Mouse (Mus musculus) monocyte, adult 5-6 weeks (primary cell): ENCODE measurements around the gene Marveld1. TPM values are rescaled to one million over a fixed set of nuclear protein-coding genes. Genes with fewer than 3 reads are reported as not detected.

Experiments
- ATAC-seq: fragments of 153-309, 156-312 bp; replicated peaks from 2 replicates; pipeline ENCODE4 v1.8.0; 2017; ENCODE audit warnings: mild to moderate bottlenecking; ENCODE audit not compliant: low TSS enrichment, insufficient number of reproducible peaks, severe bottlenecking, poor library complexity, low FRiP score
- total RNA-seq: library from RNA; stranded (forward); fragments of 200-1000, 200-491, 200-594 nt; gene quantifications from 3 replicates; pipeline ENCODE4 v1.2.3, GENCODE M21; 2017

The Marveld1 gene
- total RNA-seq, 1 experiment from 2014 or later, result 7.2 TPM

DNA sequence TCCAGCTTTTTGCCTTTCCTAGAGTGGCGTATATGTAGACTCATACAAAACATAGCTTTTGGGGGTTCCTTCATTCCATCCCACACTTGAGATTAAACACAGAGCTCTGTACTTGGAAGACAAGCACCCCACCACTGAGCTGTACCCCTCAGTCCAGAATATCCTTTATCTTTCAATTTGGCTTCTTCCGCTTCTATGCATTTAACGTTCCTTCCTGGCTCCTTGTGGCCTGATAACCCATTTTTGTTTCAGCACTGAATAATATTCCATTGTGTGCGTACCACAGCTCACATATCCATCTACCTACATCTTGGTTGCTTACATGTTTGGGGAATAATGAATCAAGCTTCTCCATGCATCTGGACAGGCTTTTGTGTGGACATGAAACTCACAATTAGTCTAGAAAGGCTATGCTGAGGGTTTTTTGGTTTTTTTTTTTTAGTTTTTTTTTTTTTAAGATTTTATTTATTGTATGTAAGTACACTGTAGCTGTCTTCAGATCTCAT is 10.0 kb upstream of the Marveld1 start:
- ATAC-seq, result no peak

DNA sequence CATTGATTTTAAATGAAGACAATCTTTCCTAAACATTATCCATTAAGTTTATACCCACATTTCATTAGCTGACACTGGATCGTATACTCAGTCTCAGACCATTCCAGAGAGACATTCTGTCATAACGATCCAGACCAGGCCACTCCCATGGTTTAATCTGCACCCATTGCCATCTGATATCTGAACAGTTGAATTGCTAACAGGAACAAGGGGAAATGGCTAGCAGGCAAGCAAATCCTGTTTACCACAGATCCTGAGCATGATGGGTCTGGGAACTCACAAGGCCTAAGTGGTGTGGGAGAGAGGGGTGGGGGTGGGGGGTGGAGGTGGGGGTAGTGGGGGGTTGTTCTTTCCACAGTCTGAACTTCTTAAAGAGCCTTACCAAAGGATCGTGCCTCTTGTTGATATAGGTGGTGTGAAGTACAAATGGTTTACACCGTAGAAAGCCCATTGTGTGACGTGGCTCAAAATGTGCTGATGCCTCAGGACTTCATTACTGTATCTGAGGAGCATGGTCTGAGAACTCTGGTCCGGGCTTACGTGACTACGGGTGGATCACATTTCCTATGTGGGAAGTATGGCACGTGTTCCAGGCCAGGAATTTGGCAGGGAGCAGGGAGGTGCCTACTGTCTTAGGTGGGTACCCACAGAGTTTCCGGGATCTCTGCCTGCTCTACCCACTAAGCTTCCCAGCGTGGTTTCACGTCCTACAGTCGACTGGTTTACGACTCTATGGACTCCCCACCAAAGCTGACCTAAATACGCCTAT is 8.5 kb upstream of the Marveld1 start:
- no peak for ATAC-seq

DNA sequence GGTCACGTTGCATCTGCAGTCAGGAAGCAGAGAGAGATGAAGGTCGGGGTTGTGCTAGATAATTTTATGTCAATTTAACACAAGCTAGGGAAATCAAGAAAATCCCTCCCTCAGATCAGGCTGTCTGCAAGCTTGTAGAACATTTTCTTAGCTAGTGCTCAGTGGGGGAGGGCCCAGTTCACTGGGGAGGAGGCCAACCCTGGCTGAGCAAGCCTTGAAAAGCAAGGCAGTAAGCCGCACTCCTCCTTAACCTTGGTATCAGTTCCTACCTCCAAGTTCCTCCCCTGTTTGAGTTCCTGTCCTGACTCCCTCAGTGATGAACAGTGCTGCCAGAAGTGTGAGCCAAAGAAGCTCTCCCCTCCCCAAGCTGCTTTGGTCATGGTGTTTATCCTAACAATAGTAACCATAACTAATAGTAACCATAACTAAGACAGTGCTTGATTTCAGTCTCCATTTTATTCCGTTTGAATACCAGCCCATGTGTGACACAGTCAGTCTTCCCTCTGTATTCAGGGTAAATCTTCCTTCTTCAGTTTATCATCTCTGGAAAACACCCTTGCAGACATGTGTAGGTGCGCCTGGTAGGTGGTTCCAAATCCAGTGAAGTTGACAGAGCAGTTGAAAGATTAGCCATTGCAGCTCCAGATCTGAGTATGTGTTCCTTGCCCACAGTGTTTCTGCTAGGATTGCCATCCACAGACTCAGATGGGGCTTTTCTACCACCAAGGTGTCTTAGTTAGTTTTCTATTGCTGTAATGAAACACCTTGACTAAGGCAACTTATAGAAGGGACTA is 7.3 kb upstream of the Marveld1 start:
- ATAC-seq, result 0 out of 2 replicates have a peak, but pooled peaks have one; percentile 51

DNA sequence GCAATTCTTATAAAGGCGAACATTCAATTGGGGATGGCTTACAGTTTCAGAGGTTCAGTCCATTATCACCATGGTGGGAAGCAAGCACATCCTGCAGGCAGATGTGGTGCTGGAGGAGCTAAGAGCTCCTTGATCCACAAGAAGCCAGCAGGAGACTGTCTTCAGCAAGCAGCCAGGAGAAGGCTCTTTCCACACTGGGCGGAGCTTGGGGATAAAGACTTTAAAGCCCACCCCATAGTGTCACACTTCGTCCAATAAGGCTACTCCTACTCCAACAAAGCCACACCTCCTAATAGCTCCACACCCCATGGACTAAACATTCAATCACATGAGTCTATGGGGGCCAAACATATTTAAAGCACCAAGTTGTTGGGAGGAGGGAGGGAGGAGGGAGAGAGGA is 5.2 kb upstream of the Marveld1 start:
- ATAC-seq, result no peak

DNA sequence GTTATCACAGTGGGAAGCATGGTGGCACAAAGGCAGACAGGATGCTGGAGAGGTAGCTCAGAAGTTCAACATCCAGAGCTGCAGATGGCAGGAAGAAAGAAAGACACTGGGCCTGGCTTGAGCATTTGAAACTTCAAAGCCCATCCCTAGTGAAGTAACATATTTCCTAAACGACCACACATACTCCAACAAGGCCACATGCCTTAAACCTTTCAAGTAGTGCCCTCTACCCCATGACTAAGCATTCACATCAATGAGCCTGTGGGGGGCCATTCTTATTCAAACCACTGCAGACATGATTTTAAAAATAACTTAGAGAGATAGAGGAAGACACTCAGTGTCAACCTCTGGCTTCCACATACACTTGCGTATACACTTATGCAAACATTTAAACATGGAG is 4.4 kb upstream of the Marveld1 start:
- no peak for ATAC-seq

DNA sequence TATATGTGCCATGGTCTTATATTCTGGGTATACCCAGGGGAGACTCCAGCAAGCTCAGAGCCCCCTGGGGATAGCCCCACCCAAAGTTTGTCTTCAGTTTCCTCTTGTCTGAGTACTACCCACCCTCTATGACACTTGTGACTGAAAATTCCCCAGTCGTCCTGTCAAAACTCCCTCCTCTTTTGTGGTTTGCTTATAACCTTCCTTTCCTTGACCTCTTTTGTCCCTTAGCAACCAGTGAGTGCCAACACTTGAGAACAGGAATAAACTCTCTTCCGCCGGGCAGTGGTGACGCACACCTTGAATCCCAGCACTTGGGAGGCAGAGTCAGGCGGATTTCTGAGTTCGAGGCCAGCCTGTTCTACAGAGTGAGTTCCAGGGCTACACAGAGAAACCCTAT is 3.1 kb upstream of the Marveld1 start:
- ATAC-seq, result no peak

DNA sequence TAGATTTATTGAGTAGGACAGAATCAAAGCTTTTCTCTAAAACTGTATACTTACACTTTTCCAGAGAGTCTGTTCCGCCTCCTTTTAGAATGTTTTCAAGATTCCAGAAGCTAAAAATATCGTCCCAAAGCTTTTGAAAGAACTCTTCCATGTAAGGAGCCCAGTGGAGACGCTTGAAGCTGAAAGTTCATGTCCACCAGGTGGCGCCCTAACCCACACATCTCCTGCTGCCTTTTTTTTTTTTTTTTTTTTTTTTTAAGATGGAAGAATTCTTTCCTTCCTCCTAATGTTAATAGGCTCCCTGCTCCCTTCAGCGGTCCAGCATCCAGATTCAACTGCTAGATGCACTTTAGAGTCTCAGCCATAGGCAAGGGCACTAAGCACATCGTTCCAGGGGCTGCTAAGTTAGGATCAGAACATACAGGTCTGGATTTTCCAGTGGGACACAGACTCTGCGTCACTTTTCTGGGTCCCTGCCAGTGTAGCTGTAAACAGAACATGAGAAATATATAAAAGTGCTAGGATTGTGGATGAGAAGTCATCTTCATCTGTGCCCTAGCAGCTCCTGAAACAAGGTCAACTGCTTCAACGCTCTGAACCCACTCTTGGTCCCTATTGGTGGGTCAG is 2.5 kb upstream of the Marveld1 start:
- ATAC-seq, result no peak

DNA sequence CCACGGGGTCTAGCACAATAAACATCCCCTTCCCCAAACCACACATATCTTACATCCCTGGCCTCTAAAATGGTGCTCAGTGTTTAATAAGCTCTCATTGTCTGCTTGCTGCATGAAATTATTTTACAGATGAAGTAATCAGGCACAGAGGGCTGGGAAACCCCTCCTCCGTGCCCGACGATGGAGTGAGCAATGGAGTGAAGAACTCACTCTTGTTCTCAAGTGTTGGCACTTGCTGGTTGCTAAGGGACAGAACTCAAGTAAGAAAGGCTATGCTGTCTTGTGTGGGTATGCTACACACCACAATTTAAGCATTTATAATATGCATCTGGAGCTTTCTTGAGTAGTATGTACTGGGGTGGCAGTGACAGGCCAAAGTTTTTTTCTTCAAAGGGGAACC is 2.0 kb upstream of the Marveld1 start:
- ATAC-seq, result no peak

DNA sequence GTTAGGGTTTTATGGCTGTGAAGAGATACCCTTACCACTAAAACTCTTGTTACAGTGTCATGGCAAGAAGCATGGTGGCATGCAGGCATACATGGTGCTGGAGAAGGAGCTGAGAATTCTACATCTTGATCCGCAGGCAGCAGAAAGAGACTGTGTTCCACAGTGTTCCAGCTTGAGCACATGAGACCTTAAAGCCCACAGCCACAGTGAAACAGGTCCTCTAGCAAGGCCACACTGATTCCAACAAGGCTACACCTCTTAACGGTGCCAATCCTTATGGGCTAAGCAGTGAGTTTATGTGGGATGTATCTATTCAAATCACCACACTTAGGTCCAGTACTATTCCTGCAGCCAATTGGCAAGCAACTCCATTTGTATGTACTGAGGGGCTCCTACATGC is 1.5 kb upstream of the Marveld1 start:
- no peak for ATAC-seq

DNA sequence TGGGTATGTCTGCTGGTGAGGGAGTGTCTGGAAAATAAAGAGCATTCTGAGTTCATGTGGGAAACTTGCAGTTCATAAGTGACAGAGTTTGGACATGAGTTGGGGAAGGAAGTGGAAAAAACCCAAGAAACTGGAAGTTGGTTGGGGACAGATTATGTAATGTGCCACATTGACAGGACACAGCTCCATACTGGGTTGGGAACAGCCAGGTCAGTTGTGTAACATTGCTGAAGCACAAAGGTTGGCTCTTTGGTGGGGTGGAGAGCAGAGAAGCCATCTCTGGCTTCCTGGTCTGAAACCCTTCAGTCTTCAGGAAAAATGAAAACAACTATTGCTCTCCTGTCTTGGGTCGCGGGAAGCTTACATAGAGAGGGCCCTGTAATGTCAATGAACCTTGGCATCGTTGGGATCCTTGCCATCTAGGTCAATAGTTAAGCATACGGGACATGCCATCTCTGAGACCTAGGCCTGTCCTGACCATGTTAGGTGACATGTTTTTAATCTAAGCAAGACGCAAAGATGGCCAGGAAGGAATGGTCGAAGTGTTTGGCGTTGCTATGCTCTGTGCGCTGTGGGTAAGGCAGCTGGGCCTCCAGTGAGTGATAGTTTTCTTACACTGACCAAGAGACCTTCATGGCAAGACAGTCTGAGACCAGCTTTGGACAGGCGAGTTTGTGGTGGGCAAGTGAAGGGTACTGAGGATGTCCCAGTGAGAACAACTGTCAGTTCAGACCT is 757 bp upstream of the Marveld1 start:
- ATAC-seq, result no peak

DNA sequence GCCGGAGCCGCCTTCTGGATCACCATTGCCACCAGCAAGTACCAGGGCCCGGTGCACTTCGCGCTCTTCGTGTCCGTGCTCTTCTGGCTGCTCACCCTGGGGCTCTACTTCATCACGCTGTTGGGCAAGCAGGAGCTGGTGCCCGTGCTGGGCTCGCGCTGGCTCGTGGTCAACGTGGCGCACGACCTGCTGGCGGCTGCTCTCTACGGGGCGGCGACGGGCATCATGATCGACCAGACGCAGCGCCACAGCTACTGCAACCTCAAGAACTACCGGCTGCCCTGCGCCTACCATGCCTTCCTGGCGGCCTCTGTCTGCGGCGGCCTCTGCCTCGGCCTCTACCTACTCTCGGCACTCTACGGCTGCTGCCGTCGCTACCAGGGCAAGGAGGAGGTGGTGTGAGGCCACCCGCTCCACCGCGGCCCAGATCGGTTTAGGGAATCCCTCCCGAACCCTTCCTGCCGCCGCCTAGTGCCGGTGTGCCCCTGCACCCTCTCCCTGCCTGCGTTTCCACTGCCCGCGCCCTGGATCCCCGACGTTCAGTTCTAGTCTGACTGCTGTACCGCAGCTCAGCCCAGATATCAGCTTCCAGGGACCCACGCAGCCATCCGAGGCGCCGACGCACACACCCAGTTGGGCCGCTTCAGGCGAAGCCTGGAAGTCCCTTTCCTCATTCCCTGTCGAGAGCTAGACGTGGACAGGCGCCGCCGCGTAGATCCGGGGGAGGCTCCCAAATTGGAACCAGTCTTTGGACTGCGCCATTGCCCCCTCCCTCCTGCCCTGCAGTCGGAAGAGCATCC is 769 bp downstream of the Marveld1 start:
- 0 out of 2 replicates have a peak, but pooled peaks have one; percentile 14 for ATAC-seq

DNA sequence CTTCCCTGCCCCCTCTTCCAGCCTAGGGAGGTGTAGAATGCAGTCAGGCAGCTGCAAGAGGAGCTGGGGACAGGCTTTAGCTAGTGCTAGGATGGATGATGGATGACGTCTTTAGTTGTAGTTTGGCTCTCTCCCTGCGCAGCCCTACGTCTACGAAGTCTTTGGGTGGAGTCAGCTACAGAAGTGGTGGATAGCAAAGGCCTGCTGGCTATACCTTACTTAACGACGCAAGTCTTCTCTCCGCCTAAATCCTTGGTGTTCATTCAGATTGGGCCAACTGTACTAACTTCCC is 1.3 kb downstream of the Marveld1 start:
- no peak for ATAC-seq

DNA sequence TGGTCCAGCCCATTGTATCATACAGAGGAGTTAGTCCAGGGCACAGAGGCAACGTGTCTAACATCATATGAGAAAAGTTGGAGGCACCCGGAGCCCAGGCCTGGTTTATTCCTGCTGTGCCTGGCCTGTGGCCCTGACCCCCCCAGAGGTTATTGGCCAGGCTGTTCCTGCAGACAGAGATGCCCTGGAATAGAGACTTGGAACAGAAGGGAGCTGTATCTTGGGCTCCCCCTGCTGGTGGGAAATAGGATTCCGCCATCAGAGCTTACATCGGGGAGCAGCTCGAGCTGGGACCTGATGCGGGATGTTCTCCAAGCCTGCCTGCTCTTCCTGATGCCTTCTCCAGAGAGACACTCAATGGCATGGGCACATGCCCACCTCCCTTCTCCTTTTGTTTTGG is 4.8 kb downstream of the Marveld1 start:
- ATAC-seq, result peak; percentile 74

DNA sequence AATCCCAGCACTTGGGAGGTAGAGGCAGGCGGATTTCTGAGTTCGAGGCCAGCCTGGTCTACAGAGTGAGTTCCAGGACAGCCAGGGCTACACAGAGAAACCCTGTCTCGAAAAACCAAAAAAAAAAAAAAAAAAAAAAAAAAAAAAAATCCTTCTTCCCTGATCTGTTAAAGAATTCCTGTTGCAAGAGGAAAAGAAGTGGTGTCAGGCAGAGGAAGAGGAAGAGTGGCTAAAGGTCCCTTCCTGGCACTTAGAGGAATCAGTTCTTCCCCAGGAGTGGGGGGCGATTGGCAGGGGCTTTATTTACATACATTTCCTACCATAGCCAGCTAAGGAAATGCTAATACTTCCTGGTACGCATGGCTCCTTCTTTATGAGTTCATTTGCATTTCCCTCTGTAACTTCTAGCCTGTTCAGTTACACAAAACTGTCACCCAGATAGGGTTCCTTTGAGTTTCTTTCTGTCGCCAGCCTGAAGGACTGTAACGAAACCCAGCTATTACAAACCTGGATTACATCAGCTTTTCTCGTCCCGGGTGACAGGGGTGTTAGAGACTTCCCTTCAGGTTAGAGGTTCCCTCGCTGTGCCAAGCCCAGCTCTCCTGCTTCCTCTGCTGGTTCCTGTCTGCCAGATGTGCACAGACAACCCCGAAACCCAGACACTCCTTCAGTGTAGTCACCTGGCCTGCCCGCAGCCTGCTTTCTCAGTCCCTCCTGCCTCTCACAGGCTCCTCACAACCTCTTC is 10.5 kb downstream of the Marveld1 start:
- 0 out of 2 replicates have a peak, but pooled peaks have one; percentile 31 for ATAC-seq

DNA sequence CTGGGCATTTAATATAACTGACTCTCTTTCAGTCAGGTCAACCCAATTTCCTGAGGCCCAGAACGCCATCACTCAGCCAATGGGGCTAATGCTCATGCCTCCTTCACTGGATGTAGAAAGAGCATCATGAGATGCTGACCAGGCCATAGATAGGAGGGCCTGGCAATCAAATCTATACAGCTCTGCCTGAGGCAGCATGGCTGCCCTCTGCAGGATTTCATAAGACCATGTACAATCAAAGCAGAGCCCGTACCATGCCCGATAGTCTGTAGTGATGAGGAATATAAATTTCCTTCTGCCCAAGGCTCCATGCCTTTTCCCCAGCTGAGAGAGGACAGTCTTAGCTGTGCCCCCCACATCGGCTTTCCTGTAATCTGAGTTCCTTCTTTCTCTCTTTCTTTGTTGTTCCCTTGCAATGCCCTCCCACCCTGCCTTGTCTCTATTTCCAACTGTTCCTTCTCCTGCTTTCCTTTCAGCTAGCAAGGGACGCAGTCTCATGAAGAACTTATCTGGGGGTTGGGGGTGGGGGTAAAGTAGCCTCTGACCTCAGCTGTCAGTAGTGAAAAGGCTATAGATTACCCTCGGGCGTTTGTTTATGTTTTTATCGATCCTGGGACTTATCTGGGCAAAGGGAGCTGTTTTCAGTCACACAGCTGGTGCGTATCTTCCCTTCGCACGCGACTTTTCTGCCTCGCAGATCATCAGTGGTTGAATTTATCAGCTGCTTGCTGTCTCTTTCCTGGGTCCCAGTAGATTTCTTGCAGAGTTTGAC is 11.2 kb downstream of the Marveld1 start:
- no peak for ATAC-seq

DNA sequence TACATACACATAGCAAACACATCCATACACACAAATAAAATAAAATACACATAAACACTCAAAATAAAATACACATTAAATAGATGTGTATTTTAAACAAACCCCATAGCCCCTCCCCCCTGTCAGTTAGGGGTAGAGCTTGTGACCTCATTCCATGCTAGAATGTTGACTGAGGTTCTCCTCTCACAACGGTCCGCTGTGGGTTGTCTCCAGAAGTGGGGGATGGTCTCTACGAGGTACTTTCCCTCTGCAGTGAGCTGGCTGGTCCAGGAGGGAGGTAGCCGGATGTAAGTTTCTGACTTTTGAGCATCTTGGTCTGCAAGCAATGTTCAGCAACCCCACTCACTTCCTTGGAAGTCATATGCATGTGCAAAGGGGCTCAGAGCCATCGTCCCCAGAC is 16.6 kb downstream of the Marveld1 start, which contains the start of gene Zfyve27:
Zfyve27 (plus strand) TSS at position 188 of the 400 bp plus-strand sequence.
- ATAC-seq, result no peak

DNA sequence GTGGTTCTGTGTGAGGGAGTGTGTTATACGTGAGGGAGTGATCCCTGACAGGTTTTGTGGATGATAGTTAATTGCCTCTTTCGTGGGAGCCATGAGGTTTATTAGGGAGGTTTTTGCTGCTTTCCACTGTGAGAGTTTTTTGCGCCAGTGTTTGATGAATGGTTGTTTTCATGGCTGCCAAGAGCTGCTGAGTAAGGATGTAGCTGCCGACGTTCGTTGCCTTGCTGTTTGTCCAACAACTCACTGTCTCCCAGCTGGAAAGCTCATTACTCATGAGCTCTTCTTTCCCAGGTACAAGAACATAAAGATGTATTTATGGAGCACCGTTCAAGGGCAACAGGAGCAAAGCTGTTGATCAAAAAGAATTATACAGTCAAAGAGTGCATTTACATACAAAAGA is 17.0 kb downstream of the Marveld1 start:
- no peak for ATAC-seq
